Mouse (Mus musculus) macrophage (primary cell): ENCODE results near the gene Med28. TPM values are rescaled to one million over a fixed set of nuclear protein-coding genes. Genes with fewer than 3 reads are reported as not detected.

Source experiments
- H3K27ac ChIP-seq: fragments of 350-480 bp; formaldehyde crosslinking; 2 replicates; pipeline ENCODE4 v1.9.0; 2021
- H3K36me3 ChIP-seq: fragments of 350-480 bp; formaldehyde crosslinking; 2 replicates; pipeline ENCODE4 v1.9.0; 2021; ENCODE audit errors: inconsistent target
- H3K4me3 ChIP-seq: fragments of 350-480 bp; formaldehyde crosslinking; 2 replicates; pipeline ENCODE4 v1.9.0; 2021; ENCODE audit errors: inconsistent target
- H3K79me2 ChIP-seq: fragments of 350-480 bp; formaldehyde crosslinking; 2 replicates; pipeline ENCODE4 v1.9.0; 2021; ENCODE audit errors: inconsistent target
- WGBS: methylation state at CpG from one replicate; pipeline ENCODE4 v1.1.7; 2026; ENCODE audit warnings: inconsistent platforms; ENCODE audit not compliant: missing documents; 5-methylcytosine and 5-hydroxymethylcytosine counted together
- polyA plus RNA-seq: library from polyadenylated mRNA; stranded (reverse); fragments of 250-400 nt; gene quantifications from 3 replicates; pipeline ENCODE4 v1.2.4, GENCODE M21; 2018; ENCODE audit warnings: inconsistent platforms

Med28 gene
- polyA plus RNA-seq, 1 experiment from 2014 or later = 26.4 TPM

GRCm38 (mm10) chr5:45529696-45530095 lies 9.7 kb downstream of the Med28 start:
- H3K79me2 ChIP-seq = no peaks in the 10 kb centered on the region
- peaks cover 42% of the 10 kb centered on the region for H3K36me3 ChIP-seq
- WGBS = 94% methylated on average over 3 of the region's 3 CpGs
- no peak overlapping the region for H3K27ac ChIP-seq
- H3K4me3 ChIP-seq = no peak overlapping the region

GRCm38 (mm10) chr5:45534319-45535098 lies 14.5 kb downstream of the Med28 start:
- WGBS = 8% methylated on average over 17 of the region's 17 CpGs

GRCm38 (mm10) chr5:45535177-45535576 lies 15.1 kb downstream of the Med28 start:
- no peaks in the 10 kb centered on the region for H3K36me3 ChIP-seq
- H3K79me2 ChIP-seq = no peaks in the 10 kb centered on the region
- 36% methylated on average over 4 of the region's 4 CpGs for WGBS
- H3K4me3 ChIP-seq = no peak overlapping the region
- H3K27ac ChIP-seq = no peak overlapping the region

More at GRCm38 (mm10) chr5:45534319-45535098, 14.5 kb downstream of the Med28 start:
- Histone ChIP-seq H3K36me3 (no peaks in the 10 kb centered on the region), H3K27ac (no peak overlapping the region), H3K79me2 (no peaks in the 10 kb centered on the region), H3K4me3 (no peak overlapping the region)

- Histone ChIP-seq H3K36me3 (no peaks in the 10 kb centered on the region), H3K27ac (no peak overlapping the region), H3K79me2 (no peaks in the 10 kb centered on the region), H3K4me3 (no peak overlapping the region)
- WGBS = 68% methylated on average over 10 of the region's 10 CpGs
Measured at GRCm38 (mm10) chr5:45539502-45539901, 19.5 kb downstream of the Med28 start.

- Histone ChIP-seq H3K79me2 (no peaks in the 10 kb centered on the region), H3K4me3 (no peak overlapping the region), H3K27ac (no peak overlapping the region), H3K36me3 (no peaks in the 10 kb centered on the region)
- 86% methylated on average over 5 of the region's 5 CpGs for WGBS
Measured at GRCm38 (mm10) chr5:45543374-45543773, 23.3 kb downstream of the Med28 start.

- WGBS = 100% methylated on average over 1 of the region's 1 CpGs
- no peaks in the 10 kb centered on the region for H3K79me2 ChIP-seq
- H3K36me3 ChIP-seq = no peaks in the 10 kb centered on the region
- no peak overlapping the region for H3K27ac ChIP-seq
- no peak overlapping the region for H3K4me3 ChIP-seq
Measured at GRCm38 (mm10) chr5:45549586-45549985, 29.6 kb downstream of the Med28 start.

GRCm38 (mm10) chr5:45564054-45564453 lies 44.0 kb downstream of the Med28 start:
- Histone ChIP-seq H3K36me3 (no peaks in the 10 kb centered on the region), H3K4me3 (no peak overlapping the region), H3K27ac (no peak overlapping the region), H3K79me2 (no peaks in the 10 kb centered on the region)
- WGBS = 33% methylated on average over 6 of the region's 6 CpGs

- Histone ChIP-seq H3K27ac (no peak overlapping the region), H3K79me2 (no peaks in the 10 kb centered on the region), H3K4me3 (no peak overlapping the region), H3K36me3 (no peaks in the 10 kb centered on the region)
- 100% methylated on average over 1 of the region's 1 CpGs for WGBS
Measured at GRCm38 (mm10) chr5:45565829-45566228, 45.8 kb downstream of the Med28 start.

GRCm38 (mm10) chr5:45572816-45573215 lies 52.8 kb downstream of the Med28 start:
- Histone ChIP-seq H3K36me3 (no peaks in the 10 kb centered on the region), H3K4me3 (no peak overlapping the region), H3K79me2 (no peaks in the 10 kb centered on the region), H3K27ac (no peak overlapping the region)
- 14% methylated on average over 5 of the region's 5 CpGs for WGBS

GRCm38 (mm10) chr5:45576716-45577115 lies 56.7 kb downstream of the Med28 start:
- H3K27ac ChIP-seq = no peak overlapping the region
- no peaks in the 10 kb centered on the region for H3K36me3 ChIP-seq
- no peaks in the 10 kb centered on the region for H3K79me2 ChIP-seq
- 59% methylated on average over 3 of the region's 3 CpGs for WGBS
- H3K4me3 ChIP-seq = no peak overlapping the region

- no peak overlapping the region for H3K4me3 ChIP-seq
- WGBS = 100% methylated on average over 1 of the region's 1 CpGs
- H3K79me2 ChIP-seq = no peaks in the 10 kb centered on the region
- no peak overlapping the region for H3K27ac ChIP-seq
- no peaks in the 10 kb centered on the region for H3K36me3 ChIP-seq
Measured at GRCm38 (mm10) chr5:45577376-45577775, 57.3 kb downstream of the Med28 start.

Other genes starting within 250 kb of the Med28 start
- gene Qdpr, start 70.0 kb upstream of the Med28 start, polyA plus RNA-seq = 49.5 to 98.6 TPM (median 74.1 TPM) in 3 replicates
- gene Clrn2, start 66.5 kb upstream of the Med28 start, polyA plus RNA-seq = not detected in 3 replicates
- 26.4 to 39.3 TPM (median 31.1 TPM) in 3 replicates for gene Lap3, start 26.9 kb upstream of the Med28 start, polyA plus RNA-seq
- not detected in 3 replicates for gene Fam184b, start 119.4 kb downstream of the Med28 start, polyA plus RNA-seq
- 0.63 to 5.7 TPM (median 4.9 TPM) in 3 replicates for gene Ncapg, start 149.7 kb downstream of the Med28 start, polyA plus RNA-seq